Mouse (Mus musculus): ENCODE measurements around the gene H2al1m. TPM values are rescaled to one million over a fixed set of nuclear protein-coding genes. Genes with fewer than 3 reads are reported as not detected.

H2al1m gene
- under 1 TPM in 1 of 2 experiments, not detected in 1; 0.74 TPM for polyA plus RNA-seq (2017; shearing (Covaris generic))

GRCm38 (mm10) chrX:9283464-9283863, at the start of gene H2al1m:
Gene H2al1m (plus strand): TSS chrX:9283764.

GRCm38 (mm10) chrX:9256766-9257165, 26.8 kb upstream of the H2al1m start, which contains the start of gene Gm14862:
Gene Gm14862 (minus strand): TSS chrX:9256899.

GRCm38 (mm10) chrX:9272460-9273361, 10.9 kb upstream of the H2al1m start, which contains the start of gene Xk:
Gene Xk (plus strand): TSS chrX:9272756.

Other genes with a start within 250 kb of the H2al1m start
- not detected for gene Fthl17f, start 220.7 kb upstream of the H2al1m start, polyA plus RNA-seq (2017; shearing (Covaris generic))
- gene 4930402K13Rik, start 179.2 kb upstream of the H2al1m start, polyA plus RNA-seq (2017; shearing (Covaris generic)): not detected
- under 1 TPM; 0.09 to 0.24 TPM for gene Lancl3, start 83.9 kb upstream of the H2al1m start, polyA plus RNA-seq (2017; shearing (Covaris generic))
- gene Gm14862, start 26.9 kb upstream of the H2al1m start, polyA plus RNA-seq (2017; shearing (Covaris generic)): not detected
- gene Xk, start 11.0 kb upstream of the H2al1m start, polyA plus RNA-seq (2017; shearing (Covaris generic)): 1 to 10 TPM in 1 of 2 experiments, under 1 TPM in 1; 0.47 to 3.9 TPM
- not detected for gene H2al1k, start 66.9 kb downstream of the H2al1m start, polyA plus RNA-seq (2017; shearing (Covaris generic))
- 10 to 100 TPM in 1 of 2 experiments, 1 to 10 TPM in 1; 6.3 to 17.9 TPM for gene Cybb, start 204.0 kb downstream of the H2al1m start, polyA plus RNA-seq (2017; shearing (Covaris generic))

All from activated CD4-positive, CD25-positive, alpha-beta regulatory T cell (primary cell).